Mouse (Mus musculus) liver, adult 2 months (tissue): ENCODE results near the gene Rps15a. TPM values are rescaled to one million over a fixed set of nuclear protein-coding genes. Genes with fewer than 3 reads are reported as not detected.

Source experiments
- DNase-seq: peaks from one replicate; pipeline ENCODE4 v3.0.0-alpha.2; 2011; ENCODE audit warnings: low read depth, low spot score; ENCODE audit errors: extremely low read depth
- H3K27ac ChIP-seq: fragments of 200-500 bp; replicated peaks from 2 replicates; pipeline ENCODE4 v1.5.1; 2012; ENCODE audit warnings: low read depth, mild to moderate bottlenecking, control low read depth, inconsistent platforms, low read length; ENCODE audit not compliant: insufficient read depth
- H3K27me3 ChIP-seq: fragments of 200-500 bp; 2 replicates; pipeline ENCODE4 v1.6.1; 2012; ENCODE audit warnings: mild to moderate bottlenecking, moderate library complexity, low read length, inconsistent platforms; ENCODE audit not compliant: control insufficient read depth, insufficient read depth
- H3K36me3 ChIP-seq: fragments of 200-500 bp; 2 replicates; pipeline ENCODE4 v1.6.1; 2012; ENCODE audit warnings: low read length, inconsistent platforms; ENCODE audit not compliant: control insufficient read depth, insufficient read depth
- H3K4me1 ChIP-seq: fragments of 200-500 bp; 2 replicates; pipeline ENCODE4 v1.6.1; 2011; ENCODE audit warnings: low read length; ENCODE audit not compliant: control insufficient read depth, insufficient read depth
- H3K4me3 ChIP-seq: fragments of 200-500 bp; 2 replicates; pipeline ENCODE4 v1.5.1; 2011; ENCODE audit warnings: low read depth, mild to moderate bottlenecking, control low read depth, low read length, moderate library complexity; ENCODE audit not compliant: insufficient read depth
- H3K79me2 ChIP-seq: fragments of 200-500 bp; 2 replicates; pipeline ENCODE4 v1.6.1; 2012; ENCODE audit warnings: inconsistent platforms, mild to moderate bottlenecking, low read length, moderate library complexity; ENCODE audit not compliant: control insufficient read depth, insufficient read depth
- H3K9ac ChIP-seq: fragments of 200-500 bp; 2 replicates; pipeline ENCODE4 v1.6.1; 2012; ENCODE audit warnings: low read depth, mild to moderate bottlenecking, control low read depth, inconsistent platforms, low read length
- CTCF ChIP-seq: fragments of 200-500 bp; IDR thresholded peaks from 2 replicates; pipeline ENCODE4 v1.5.1; 2011; ENCODE audit warnings: low read depth, low read length, control low read depth
- POLR2A ChIP-seq: fragments of 200-500 bp; IDR thresholded peaks from 2 replicates; pipeline ENCODE4 v1.6.1; 2011; ENCODE audit warnings: low read length, control low read depth; ENCODE audit not compliant: insufficient read depth; ENCODE audit errors: extremely low read depth
- WGBS: fragments of 180-500 bp; shearing (Covaris S2); methylation state at CpG from one replicate; pipeline ENCODE4 v1.1.7; 2018; 5-methylcytosine and 5-hydroxymethylcytosine counted together
- polyA plus RNA-seq: library from polyadenylated mRNA; depleted of rRNA; stranded (reverse); fragments of >200 nt; gene quantifications from 2 replicates; pipeline ENCODE4 v1.2.3, GENCODE M21; 2012
- total RNA-seq: library from RNA; depleted of rRNA; stranded (reverse); fragments of >200 nt; gene quantifications from 2 replicates; pipeline ENCODE4 v1.2.3, GENCODE M21; 2014

Rps15a gene
- total and polyA plus RNA-seq, 2 experiments = 154 to 651 TPM

DNA sequence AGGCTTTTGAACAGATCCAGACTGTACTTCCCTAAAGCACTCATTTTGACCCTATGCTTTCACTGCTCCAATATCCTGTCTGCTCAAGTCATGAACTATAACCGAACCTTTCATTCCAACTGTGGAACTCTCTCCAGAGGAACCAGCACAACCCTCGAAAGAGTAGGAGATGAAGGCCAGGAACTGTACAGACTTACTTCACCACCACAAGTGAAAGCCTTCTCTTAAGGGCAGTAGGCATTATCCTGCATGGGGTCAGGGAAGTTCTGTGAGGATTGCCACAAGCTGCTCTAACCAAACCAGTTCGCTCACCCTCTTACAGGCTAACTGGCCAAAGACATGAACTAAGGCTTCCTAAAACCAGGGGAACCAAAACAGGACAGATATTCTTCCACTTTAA is 4.9 kb downstream of the Rps15a start:
- Histone ChIP-seq H3K36me3 (peaks cover 83% of the 10 kb centered on the region), H3K9ac (no peak overlapping the region)

GRCm38 (mm10) chr7:118107671-118108070 is 8.3 kb downstream of the Rps15a start:
- DNase-seq = no peak
- Histone ChIP-seq H3K9ac (no peak overlapping the region), H3K27ac (no peak overlapping the region)

More for the DNA sequence above, 4.9 kb downstream of the Rps15a start:
- Histone ChIP-seq H3K4me1 (peaks cover 16% of the 10 kb centered on the region), H3K27ac (no peak overlapping the region), H3K4me3 (no peak overlapping the region), H3K27me3 (no peaks in the 10 kb centered on the region), H3K79me2 (peaks cover 10% of the 10 kb centered on the region)
- TF ChIP-seq CTCF (no peak), POLR2A (no peak)
- no peak for DNase-seq
- WGBS = 65% methylated on average over 3 of the region's 3 CpGs

GRCm38 (mm10) chr7:118104458-118105052 is 11.4 kb downstream of the Rps15a start:
- 87% methylated on average over 5 of the region's 5 CpGs for whole genome bisulfite sequencing
- no peak overlapping the region for H3K9ac ChIP-seq
- no peak overlapping the region for H3K27ac ChIP-seq
- DNase-seq = no peak
- TF ChIP-seq CTCF (no peak), POLR2A (no peak)
- H3K27me3 ChIP-seq = no peaks in the 10 kb centered on the region
- H3K36me3 ChIP-seq = peaks cover 40% of the 10 kb centered on the region
- H3K79me2 ChIP-seq = no peaks in the 10 kb centered on the region
- no peaks in the 10 kb centered on the region; the same call in 1 of the 2 replicates for H3K4me1 ChIP-seq
- H3K4me3 ChIP-seq = no peak overlapping the region

More at GRCm38 (mm10) chr7:118107671-118108070, 8.3 kb downstream of the Rps15a start:
- TF ChIP-seq POLR2A (no peak), CTCF (no peak)
- peaks cover 6% of the 10 kb centered on the region for H3K4me1 ChIP-seq
- H3K36me3 ChIP-seq = peaks cover 69% of the 10 kb centered on the region
- no peak overlapping the region for H3K4me3 ChIP-seq
- H3K79me2 ChIP-seq = no peaks in the 10 kb centered on the region
- no peaks in the 10 kb centered on the region for H3K27me3 ChIP-seq
- WGBS = 77% methylated on average over 1 of the region's 1 CpGs

DNA sequence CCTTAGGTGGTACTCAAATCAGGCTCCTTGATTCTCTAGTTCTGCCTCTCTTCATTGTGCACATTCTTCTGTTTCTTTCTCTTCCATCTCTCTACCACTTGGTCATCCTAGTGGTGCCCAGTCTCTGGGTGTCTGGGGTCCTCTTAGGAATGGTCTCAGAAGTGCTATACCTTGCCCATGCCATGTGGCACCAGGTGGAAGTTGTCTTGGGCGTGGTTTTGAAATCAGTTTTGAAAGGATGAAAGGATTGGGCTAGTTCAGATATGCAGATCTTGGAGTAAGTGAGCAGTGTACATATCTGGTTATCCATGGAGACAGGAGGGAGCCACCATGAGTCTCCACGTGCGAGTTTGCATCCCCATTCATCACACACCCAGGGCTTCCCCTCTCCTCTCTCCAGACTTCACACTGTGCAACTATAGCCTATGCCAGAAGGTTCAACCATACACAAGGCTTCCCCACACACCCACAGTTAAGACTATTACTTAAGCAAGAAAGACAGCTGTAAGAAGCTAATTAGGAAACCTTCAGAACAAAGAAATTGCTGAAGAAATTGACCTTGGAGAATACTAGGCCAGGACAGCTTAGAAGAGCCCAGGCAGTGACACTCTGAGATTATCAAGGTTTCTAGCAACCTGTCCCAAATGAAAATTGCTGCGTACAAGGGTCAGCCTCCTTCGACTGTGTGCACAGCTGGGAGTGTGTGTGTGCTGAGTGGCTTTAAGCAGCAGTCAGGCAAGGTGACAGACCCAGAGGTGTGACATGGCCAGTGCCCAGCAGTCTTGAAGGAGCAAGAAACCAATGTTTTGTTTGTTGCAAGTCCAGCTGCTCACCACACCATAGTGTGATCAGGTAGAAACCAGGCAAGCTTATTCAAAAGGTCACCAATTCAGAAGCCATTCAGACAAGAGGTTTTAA is 12.3 kb downstream of the Rps15a start:
- H3K4me1 ChIP-seq = no peaks in the 10 kb centered on the region; the same call in 1 of the 2 replicates
- no peak overlapping the region for H3K9ac ChIP-seq
- no peak for TF ChIP-seq CTCF
- no peak for TF ChIP-seq POLR2A
- no peaks in the 10 kb centered on the region for H3K79me2 ChIP-seq
- H3K4me3 ChIP-seq = no peak overlapping the region
- H3K27me3 ChIP-seq = no peaks in the 10 kb centered on the region
- DNase-seq = no peak
- H3K27ac ChIP-seq = no peak overlapping the region
- 53% methylated on average over 5 of the region's 5 CpGs for WGBS
- peaks cover 32% of the 10 kb centered on the region for H3K36me3 ChIP-seq

DNA sequence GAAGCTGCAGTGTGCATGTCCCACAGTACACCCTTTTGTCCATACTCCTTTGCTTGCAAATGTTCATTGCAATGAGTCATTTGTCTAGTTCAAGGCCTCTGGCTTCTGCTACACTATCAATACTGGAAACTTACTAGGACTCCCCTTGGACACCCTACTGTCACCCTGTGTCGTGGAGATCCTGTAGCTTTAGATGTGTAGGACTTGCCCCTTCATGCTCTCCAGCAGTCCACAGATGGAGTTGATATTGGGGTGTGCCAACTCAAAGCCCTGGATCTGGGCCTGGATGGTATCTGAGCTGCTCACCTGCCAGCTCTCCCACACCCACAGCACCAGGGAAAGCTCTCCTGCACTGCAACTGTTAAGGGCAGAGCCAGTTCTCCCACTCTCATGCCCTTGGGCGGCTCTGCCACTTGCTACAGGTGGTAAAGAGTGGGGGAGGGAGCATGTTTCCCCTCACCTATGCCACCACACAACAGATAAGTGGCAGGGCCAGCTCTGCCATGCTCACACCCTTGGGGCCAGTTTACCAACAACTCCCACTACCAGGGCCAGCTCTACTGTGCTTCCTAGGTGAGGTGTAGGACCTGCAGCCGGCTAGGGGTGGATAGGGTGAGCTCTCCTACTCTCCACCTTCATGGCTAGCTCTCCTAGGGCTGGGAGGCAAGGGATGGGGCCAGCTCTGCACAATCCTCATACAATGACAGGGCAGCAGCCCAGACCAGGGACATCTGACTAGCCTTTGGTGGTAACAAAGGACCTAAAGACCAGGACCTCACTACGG is 13.1 kb downstream of the Rps15a start:
- no peaks in the 10 kb centered on the region for H3K79me2 ChIP-seq
- no peak overlapping the region for H3K4me3 ChIP-seq
- no peak overlapping the region for H3K27ac ChIP-seq
- WGBS = 45% methylated on average over 4 of the region's 4 CpGs
- DNase-seq = no peak
- H3K27me3 ChIP-seq = no peaks in the 10 kb centered on the region
- H3K4me1 ChIP-seq = no peaks in the 10 kb centered on the region; the same call in 1 of the 2 replicates
- peaks cover 24% of the 10 kb centered on the region for H3K36me3 ChIP-seq
- H3K9ac ChIP-seq = no peak overlapping the region
- no peak for TF ChIP-seq POLR2A
- no peak for TF ChIP-seq CTCF

DNA sequence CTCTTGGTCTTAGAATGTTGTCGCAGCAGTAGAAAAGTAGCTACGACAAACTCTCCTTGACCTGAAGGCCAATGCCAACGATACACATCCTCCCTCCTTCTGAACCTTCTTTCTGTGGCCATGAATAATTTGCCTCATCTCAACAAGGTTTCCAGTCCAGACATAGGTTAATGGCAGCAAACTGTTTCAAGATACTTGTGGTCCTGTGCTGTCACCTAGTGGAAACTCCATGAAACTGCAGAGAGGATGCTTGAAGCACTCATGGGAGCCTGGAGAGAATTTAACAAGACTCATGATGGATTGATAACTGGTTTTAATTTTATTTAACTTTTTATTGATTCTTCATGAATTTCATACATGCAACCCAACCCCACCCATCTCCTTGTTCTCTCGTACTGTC is 13.8 kb downstream of the Rps15a start:
- H3K27ac ChIP-seq = no peak overlapping the region
- H3K27me3 ChIP-seq = no peaks in the 10 kb centered on the region
- no peak overlapping the region for H3K9ac ChIP-seq
- peaks cover 18% of the 10 kb centered on the region for H3K36me3 ChIP-seq
- DNase-seq = peak; percentile 52
- no peaks in the 10 kb centered on the region; the same call in 1 of the 2 replicates for H3K4me1 ChIP-seq
- TF ChIP-seq CTCF = peak; percentile 61
- TF ChIP-seq POLR2A = no peak
- no peaks in the 10 kb centered on the region for H3K79me2 ChIP-seq
- WGBS = 47% methylated on average over 4 of the region's 4 CpGs
- H3K4me3 ChIP-seq = no peak overlapping the region
